Mouse (Mus musculus): ENCODE results near the gene Tmem62.
"Not testable (repeated sequence)": the region's sequence is repeated elsewhere in the genome, so short reads cannot be mapped to it uniquely, and the experiment has no call there.

Gene Tmem62

GRCm38 (mm10) chr2:120976990-120977925 lies at the start of gene Tmem62:
Tmem62 (plus strand) TSS chr2:120977017.
- DNase-seq (ENCODE audit: low spot score), result peak; percentile 60

DNA sequence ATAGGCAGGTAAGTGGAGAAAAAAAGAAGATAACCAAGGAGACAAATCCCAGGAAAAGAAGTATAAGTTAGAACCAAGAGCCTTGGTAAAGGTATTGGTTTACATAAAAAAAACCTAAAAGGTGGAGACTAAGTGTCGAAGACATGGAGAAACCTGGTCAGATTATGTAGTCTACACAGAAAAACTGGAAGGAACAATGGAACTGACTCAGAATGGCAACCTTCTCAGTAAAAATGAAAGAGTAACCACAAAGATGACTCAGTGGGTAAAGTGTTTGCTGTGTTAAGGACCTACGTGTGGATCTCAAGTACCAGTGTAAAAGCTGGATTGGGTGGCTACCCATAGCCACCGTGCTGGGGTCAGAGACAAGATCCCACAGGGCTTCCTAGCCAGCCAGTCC lies 43.8 kb upstream of the Tmem62 start:
- no peak for DNase-seq (ENCODE audit: low spot score)

- no peak for DNase-seq (ENCODE audit: low spot score)
Measured at GRCm38 (mm10) chr2:120951208-120951607, 25.6 kb upstream of the Tmem62 start.

- DNase-seq (ENCODE audit: low spot score), result no peak
Measured at GRCm38 (mm10) chr2:120952176-120952938, 24.5 kb upstream of the Tmem62 start.

DNA sequence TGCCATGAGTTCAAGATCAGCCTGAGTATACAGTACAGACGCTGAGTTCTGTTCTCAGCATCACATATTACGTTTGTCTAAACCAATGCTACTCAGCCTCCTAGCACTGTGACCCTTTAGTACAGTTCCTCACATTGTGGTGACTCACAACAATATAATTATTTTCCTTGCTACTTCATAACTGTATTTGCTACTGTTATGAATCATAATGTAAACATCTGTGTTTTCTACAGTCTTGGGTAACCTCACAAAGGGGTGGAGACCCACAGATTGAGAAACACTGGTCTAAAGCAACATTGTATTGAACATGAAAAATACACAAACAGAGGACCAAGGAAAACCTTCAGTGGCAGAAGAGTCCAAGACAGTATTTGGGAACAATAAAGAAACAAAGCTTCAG lies 17.5 kb upstream of the Tmem62 start:
- peak; percentile 53 for DNase-seq (ENCODE audit: low spot score)

DNA sequence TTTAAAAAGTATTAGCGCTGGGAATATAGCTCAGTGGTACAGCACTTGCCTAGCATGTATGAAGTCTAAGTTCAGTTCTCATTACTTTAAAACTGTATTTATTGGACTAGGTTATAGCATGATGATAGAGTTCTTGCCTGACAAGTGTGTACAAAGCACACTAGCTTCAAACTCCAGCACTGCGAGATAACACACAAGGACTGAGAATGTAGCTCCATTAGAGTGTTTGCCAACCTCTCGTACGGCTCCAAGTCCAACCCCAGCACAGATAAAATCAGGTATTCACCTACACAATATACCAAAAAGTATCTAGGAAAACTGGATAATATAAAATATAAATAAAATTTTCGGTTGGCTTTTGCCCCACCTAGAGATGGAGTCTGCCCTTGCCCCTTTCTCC lies 17.0 kb upstream of the Tmem62 start:
- DNase-seq (ENCODE audit: low spot score), result peak; percentile 40

DNA sequence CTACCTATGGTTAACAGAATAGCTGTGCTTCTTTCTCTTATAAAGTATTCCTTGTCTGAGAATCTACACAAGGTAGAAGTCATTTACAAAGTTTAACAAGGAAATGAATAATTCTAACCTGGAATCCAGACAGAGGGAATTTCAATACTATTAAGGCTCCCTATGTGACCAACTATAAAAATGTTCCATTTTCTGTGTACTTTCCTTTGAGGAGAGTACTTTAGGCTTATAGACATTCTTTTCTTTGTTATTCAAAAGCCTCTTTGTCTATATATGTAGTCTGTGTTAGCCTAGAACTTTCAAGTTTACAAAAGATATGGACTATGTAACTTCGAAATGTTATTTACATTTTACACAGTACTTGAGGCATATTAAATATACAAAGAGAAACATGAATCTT lies 16.6 kb upstream of the Tmem62 start:
- DNase-seq (ENCODE audit: low spot score), result no peak

GRCm38 (mm10) chr2:120963110-120963509 lies 13.7 kb upstream of the Tmem62 start:
- peak; percentile 28 for DNase-seq (ENCODE audit: low spot score)

GRCm38 (mm10) chr2:120965486-120965885 lies 11.3 kb upstream of the Tmem62 start:
- peak; percentile 73 for DNase-seq (ENCODE audit: low spot score)

DNA sequence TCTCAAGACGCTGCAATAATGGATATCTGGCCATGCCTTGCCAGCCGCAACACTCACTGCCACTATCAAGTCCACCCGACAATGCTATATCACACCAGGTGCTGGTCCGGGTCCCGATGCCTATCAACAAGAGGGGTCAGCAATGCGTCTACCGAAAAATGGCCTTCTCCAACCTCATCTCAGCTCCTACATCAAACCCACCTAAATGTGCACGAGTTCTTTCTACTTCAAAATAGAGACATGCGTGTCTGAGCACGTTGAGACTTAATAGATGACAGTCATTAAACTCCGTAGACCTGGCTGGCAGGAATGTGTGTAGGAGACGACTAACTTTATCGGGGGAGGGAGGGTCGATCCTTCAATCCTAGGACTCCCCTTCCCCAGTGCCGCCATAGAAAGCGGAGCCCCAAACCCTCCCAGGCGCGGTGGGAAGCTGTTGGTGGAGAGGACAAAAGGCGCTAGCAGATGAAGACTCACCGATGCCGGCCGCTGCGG lies 6.7 kb upstream of the Tmem62 start:
- DNase-seq (ENCODE audit: low spot score), result no peak

DNA sequence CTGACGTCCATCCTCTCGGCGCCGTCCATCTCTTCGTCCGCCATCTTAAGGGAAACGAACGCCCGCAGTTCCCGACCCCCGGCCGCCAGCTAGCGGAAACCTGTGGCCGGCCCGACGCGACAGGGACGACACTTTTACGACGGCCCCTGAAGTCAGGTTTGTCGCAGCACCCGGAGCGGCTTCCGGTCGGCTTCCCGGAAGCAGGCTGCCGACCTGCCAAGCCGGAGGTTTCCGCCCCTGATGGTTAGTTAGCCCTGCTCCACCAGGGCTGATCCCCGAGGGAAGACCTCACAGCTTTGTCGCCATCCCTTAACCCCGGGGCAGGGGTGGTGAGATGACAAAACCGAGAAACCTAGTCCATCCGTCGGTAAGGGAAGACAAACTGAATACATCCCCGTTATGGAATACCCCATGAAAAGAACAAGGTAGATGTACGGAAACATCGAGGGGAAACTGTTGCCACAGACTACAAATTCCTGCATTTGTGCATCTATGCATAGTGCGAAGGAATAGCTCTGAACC lies 6.2 kb upstream of the Tmem62 start, which contains the start of gene Ubr1:
TSS of gene Ubr1 (minus strand) at position 157 of the 522 bp plus-strand sequence.
- peak; percentile 92 for DNase-seq (ENCODE audit: low spot score)

DNA sequence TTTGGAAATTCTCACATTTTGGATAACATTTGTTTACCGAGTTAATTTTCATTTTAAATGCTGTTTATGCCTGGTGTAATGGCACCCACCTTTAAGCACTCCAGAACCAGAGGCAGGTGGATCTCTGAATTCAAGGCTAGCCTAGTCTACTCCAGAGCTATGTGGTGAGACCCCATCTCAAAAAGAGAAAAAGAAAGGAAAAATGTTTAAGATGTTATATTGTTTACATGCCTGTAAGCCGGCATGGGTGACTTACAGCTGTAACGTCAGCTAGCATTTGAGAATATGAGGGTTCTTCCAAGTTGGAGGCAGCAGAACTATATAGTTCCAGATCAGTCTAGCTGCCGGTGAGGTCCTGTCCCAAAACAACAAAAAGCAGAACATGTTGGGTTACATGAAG lies 5.1 kb upstream of the Tmem62 start:
- DNase-seq (ENCODE audit: low spot score), result no peak

GRCm38 (mm10) chr2:120972257-120972656 lies 4.6 kb upstream of the Tmem62 start:
- not testable (repeated sequence) for DNase-seq (ENCODE audit: low spot score)

DNA sequence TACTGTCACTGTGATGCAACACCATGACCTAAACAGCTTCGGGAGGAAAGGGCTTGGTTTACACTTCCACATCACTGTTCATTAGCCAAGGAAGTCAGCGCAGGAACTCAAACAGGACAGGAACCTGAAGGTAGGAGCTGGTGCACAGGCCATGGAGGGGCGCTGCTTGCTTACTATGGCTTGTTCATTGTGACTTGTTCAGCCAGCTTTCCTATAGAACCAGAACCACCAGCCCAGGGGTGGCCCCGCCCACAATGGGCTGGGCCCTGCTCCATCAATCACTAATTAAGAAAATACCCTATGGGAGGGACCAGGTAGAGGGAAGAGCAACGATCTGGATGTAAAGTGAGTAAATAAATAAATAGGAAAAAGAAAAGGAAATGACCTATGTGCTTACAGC lies 3.9 kb upstream of the Tmem62 start:
- DNase-seq (ENCODE audit: low spot score), result peak; percentile 16

GRCm38 (mm10) chr2:120976308-120976707 lies 509 bp upstream of the Tmem62 start:
- DNase-seq (ENCODE audit: low spot score), result no peak

DNA sequence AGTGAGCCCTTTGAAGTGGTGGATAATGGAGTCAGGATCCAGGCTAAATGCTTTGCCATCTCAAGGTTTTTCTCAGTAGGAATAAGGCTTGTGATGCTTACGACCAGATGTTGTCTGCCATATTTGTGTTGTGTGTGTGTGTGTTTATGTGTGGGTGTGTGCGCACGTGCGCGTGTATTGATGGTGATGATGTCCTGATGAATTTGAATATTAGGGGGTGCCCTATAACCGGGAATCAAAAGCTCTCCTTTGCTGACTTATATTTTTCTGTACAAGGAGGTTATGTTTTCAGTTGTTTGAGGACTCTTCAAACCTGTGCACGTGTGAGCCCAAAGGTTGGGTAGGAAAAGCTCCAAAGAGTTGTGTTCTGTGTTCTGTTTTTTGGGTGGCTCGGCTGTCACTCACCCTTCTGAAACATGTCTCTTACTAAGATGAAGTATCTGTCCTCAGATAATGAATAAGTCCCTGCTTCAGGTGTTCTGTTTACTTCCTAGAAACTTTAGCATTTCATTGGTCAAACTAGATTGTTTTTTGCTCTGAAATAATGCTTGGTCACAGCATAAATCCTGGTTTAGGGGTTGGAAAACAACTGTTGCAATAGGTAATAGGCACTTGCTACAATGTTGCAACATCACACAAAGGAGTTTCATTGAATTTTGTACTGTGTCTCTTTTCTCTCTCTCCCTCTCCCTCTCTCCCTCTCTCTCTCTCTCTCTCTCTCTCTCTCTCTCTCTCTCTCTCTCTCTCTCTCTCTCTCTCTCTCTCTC lies 1.3 kb downstream of the Tmem62 start:
- DNase-seq (ENCODE audit: low spot score), result no peak

DNA sequence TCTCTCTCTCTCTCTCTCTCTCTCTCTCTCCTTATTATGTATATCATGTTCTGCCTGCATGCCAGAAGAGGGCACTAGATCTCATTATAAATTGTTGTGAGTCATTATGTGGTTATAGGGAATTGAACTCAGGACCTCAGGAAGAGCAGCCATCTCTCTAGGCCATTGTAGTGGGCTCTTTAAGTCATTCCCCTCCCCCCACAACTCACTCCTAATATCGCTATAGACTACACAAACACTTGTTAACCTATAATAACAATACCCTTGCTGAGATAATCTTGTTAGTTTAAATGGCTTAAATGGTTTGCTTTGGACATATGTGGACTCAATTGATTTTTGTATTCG lies 1.8 kb downstream of the Tmem62 start:
- no peak for DNase-seq (ENCODE audit: low spot score)

GRCm38 (mm10) chr2:120979819-120980218 lies 3.0 kb downstream of the Tmem62 start:
- no peak for DNase-seq (ENCODE audit: low spot score)

GRCm38 (mm10) chr2:120980861-120981260 lies 4.0 kb downstream of the Tmem62 start:
- DNase-seq (ENCODE audit: low spot score), result no peak

DNA sequence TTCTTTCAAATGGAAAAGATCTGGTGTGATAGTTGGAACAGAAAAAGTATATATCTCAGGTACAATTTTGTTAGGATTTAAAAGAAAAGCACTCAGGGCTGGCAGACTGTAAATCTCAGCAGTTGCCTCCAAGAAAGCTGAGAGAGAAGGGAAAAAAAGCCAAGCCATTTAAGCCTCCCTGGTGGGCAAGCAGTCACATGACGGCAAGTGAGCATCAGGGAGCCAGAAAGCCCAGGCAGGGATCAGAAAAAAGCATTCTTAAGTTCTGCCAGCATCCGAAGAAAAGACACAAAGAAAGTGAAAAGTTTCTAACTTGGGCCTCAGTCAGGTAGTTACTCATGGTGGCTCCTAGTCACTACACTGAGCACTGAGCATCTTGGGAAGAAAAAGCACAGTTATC lies 6.8 kb downstream of the Tmem62 start:
- no peak for DNase-seq (ENCODE audit: low spot score)

DNA sequence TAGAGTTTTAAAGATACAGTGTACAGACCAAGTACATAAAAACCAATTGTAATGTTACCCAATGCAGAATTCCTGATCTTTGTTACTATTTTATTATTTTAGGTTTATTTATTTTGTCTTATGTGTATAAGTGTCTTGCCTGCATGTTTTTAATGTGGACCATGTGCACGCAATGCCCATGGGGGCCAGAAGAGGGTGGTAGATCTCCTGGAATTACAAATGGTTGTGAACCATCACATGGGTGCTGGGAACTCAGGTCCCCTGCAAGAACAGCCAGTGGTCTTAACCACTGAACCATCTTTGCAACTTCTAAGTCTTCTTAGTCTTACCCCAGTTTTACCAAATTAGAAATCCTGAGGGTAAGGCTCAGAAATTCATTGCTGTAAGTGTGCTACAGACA lies 8.4 kb downstream of the Tmem62 start:
- no peak for DNase-seq (ENCODE audit: low spot score)

- DNase-seq (ENCODE audit: low spot score), result no peak
Measured at GRCm38 (mm10) chr2:120991196-120991595, 14.4 kb downstream of the Tmem62 start.
